11 mouse cellular contexts compared by ENCODE assay signal in genomic region chr6:86667061-86667460, GRCm38 (mm10). TPM values are rescaled to one million over a fixed set of nuclear protein-coding genes. Genes with fewer than 3 reads are reported as not detected.
DNase-seq lines count a peak whose midpoint lies in the region; ATAC-seq and TF ChIP-seq lines count a peak whose summit lies in the region.
"Had no signal": no experiment of that assay in that cellular context is flagged by ENCODE, and none has a peak within 500 bp of the region (broad histone marks: within the 10 kb centered on the region; RNA-seq: fewer than 3 reads in every experiment).

No protein-coding gene starts in this region.

- peak overlapping the region; percentile 97; the same call in 1 of the 2 replicates for H3K4me3 ChIP-seq in hindbrain, embryonic 14.5 days (replicated peaks; ENCODE audit: low read length)
- H3K4me3 ChIP-seq in hindbrain, embryonic 11.5 days (ENCODE audit: low read depth, low read length), result no peak overlapping the region
- no peak overlapping the region for H3K4me3 ChIP-seq in intestine, embryonic 15.5 days (replicated peaks)
- H3K4me3 ChIP-seq in midbrain, embryonic 16.5 days (ENCODE audit: low read depth, low read length), result no peak overlapping the region
- no peak overlapping the region for H3K4me3 ChIP-seq in kidney, embryonic 16.5 days (ENCODE audit: low read length)
- H3K4me3 ChIP-seq in thymus, adult 2 months (ENCODE audit: control insufficient read depth, insufficient read depth, low read length), result no peak overlapping the region

- H3K4me2 ChIP-seq in hindbrain, embryonic 14.5 days (replicated peaks), result peak overlapping the region; percentile 65
- no peak overlapping the region for H3K4me2 ChIP-seq in hindbrain, embryonic 11.5 days (replicated peaks; ENCODE audit: low read depth, low read length)
- peak overlapping the region; percentile 87; the same call in 1 of the 2 replicates for H3K4me2 ChIP-seq in intestine, embryonic 15.5 days (replicated peaks)
- peak overlapping the region; percentile 67 for H3K4me2 ChIP-seq in midbrain, embryonic 16.5 days (ENCODE audit: low read length)
- no peak overlapping the region for H3K4me2 ChIP-seq in kidney, embryonic 16.5 days (replicated peaks; ENCODE audit: low read depth, low read length)

- ATAC-seq in hindbrain, embryonic 14.5 days (ENCODE audit: low FRiP score), result no peak
- no peak for ATAC-seq in hindbrain, embryonic 11.5 days (ENCODE audit: low FRiP score)
- no peak for ATAC-seq in intestine, embryonic 15.5 days
- ATAC-seq in midbrain, embryonic 16.5 days, result no peak
- ATAC-seq in kidney, embryonic 16.5 days (ENCODE audit: low FRiP score, low TSS enrichment), result no peak

- no peak overlapping the region for H3K27ac ChIP-seq in hindbrain, embryonic 14.5 days
- no peak overlapping the region for H3K27ac ChIP-seq in hindbrain, embryonic 11.5 days (ENCODE audit: low read depth, low read length)
- no peak overlapping the region for H3K27ac ChIP-seq in intestine, embryonic 15.5 days
- no peak overlapping the region for H3K27ac ChIP-seq in midbrain, embryonic 16.5 days (ENCODE audit: low read length)
- H3K27ac ChIP-seq in kidney, embryonic 16.5 days (ENCODE audit: low read length), result no peak overlapping the region
- H3K27ac ChIP-seq in thymus, adult 2 months (ENCODE audit: control insufficient read depth, insufficient read depth, low read length), result no peak overlapping the region
- H3K27ac ChIP-seq: limb, embryonic 15.5 days had no signal

- no peak for TF ChIP-seq CTCF in thymus, adult 2 months (IDR thresholded peaks at IDR 0.05; ENCODE audit: borderline replicate concordance, control insufficient read depth, extremely low read depth, insufficient read depth, low read length, poor library complexity)

- 94% methylated on average over 10 of the region's 10 CpGs for WGBS in hindbrain, embryonic 14.5 days
- 92% methylated on average over 10 of the region's 10 CpGs for WGBS in hindbrain, embryonic 11.5 days
- 92% methylated on average over 10 of the region's 10 CpGs for WGBS in intestine, embryonic 15.5 days
- WGBS in midbrain, embryonic 16.5 days, result 89% methylated on average over 10 of the region's 10 CpGs
- 91% methylated on average over 10 of the region's 10 CpGs for WGBS in kidney, embryonic 16.5 days
- WGBS in thymus, adult 2 months, result 97% methylated on average over 10 of the region's 10 CpGs

- H3K9me3 ChIP-seq in hindbrain, embryonic 14.5 days (ENCODE audit: control insufficient read depth, low read length), result no peaks in the 10 kb centered on the region
- no peaks in the 10 kb centered on the region for H3K9me3 ChIP-seq in hindbrain, embryonic 11.5 days (ENCODE audit: control insufficient read depth, low read length)
- no peaks in the 10 kb centered on the region for H3K9me3 ChIP-seq in intestine, embryonic 15.5 days
- H3K9me3 ChIP-seq in midbrain, embryonic 16.5 days (replicated peaks; ENCODE audit: control insufficient read depth, low read length, poor library complexity, severe bottlenecking), result no peaks in the 10 kb centered on the region
- H3K9me3 ChIP-seq in kidney, embryonic 16.5 days (ENCODE audit: low read length), result no peaks in the 10 kb centered on the region
- H3K9me3 ChIP-seq: limb, embryonic 15.5 days had no signal

- H3K27me3 ChIP-seq in hindbrain, embryonic 14.5 days (ENCODE audit: control insufficient read depth, insufficient read depth, low read length), result no peaks in the 10 kb centered on the region
- no peaks in the 10 kb centered on the region for H3K27me3 ChIP-seq in hindbrain, embryonic 11.5 days (ENCODE audit: control insufficient read depth, insufficient read depth, low read length)
- H3K27me3 ChIP-seq in intestine, embryonic 15.5 days (replicated peaks), result no peaks in the 10 kb centered on the region
- no peaks in the 10 kb centered on the region for H3K27me3 ChIP-seq in midbrain, embryonic 16.5 days (ENCODE audit: control insufficient read depth, insufficient read depth, low read depth, low read length)
- no peaks in the 10 kb centered on the region for H3K27me3 ChIP-seq in kidney, embryonic 16.5 days (ENCODE audit: insufficient read depth, low read length)
- H3K27me3 ChIP-seq in thymus, adult 2 months (ENCODE audit: control insufficient read depth, insufficient read depth, low read length), result no peaks in the 10 kb centered on the region
- H3K27me3 ChIP-seq: limb, embryonic 15.5 days had no signal

- H3K9ac ChIP-seq in hindbrain, embryonic 14.5 days, result peak overlapping the region; percentile 80; the same call in 1 of the 2 replicates
- H3K9ac ChIP-seq in hindbrain, embryonic 11.5 days (ENCODE audit: low read depth, low read length), result no peak overlapping the region
- no peak overlapping the region; the same call in 1 of the 2 replicates for H3K9ac ChIP-seq in intestine, embryonic 15.5 days
- H3K9ac ChIP-seq in midbrain, embryonic 16.5 days (ENCODE audit: low read depth, low read length), result peak overlapping the region; percentile 39; the same call in 1 of the 2 replicates
- no peak overlapping the region for H3K9ac ChIP-seq in kidney, embryonic 16.5 days (replicated peaks; ENCODE audit: low read length)
- H3K9ac ChIP-seq: limb, embryonic 15.5 days had no signal

- H3K4me1 ChIP-seq in hindbrain, embryonic 14.5 days (replicated peaks; ENCODE audit: control insufficient read depth, insufficient read depth, low read length), result peaks cover 23% of the 10 kb centered on the region
- H3K4me1 ChIP-seq in hindbrain, embryonic 11.5 days (replicated peaks; ENCODE audit: control insufficient read depth, insufficient read depth, low read length), result 0 out of 2 replicates have a peak, but pooled peaks cover 2% of the 10 kb centered on the region
- H3K4me1 ChIP-seq in intestine, embryonic 15.5 days (replicated peaks), result peaks cover 7% of the 10 kb centered on the region; the same call in 1 of the 2 replicates
- H3K4me1 ChIP-seq in midbrain, embryonic 16.5 days (ENCODE audit: control insufficient read depth, insufficient read depth, low read length), result peaks cover 29% of the 10 kb centered on the region
- peaks cover 10% of the 10 kb centered on the region; the same call in 1 of the 2 replicates for H3K4me1 ChIP-seq in kidney, embryonic 16.5 days (ENCODE audit: insufficient read depth, low read length)
- H3K4me1 ChIP-seq in thymus, adult 2 months (replicated peaks; ENCODE audit: control insufficient read depth, insufficient read depth, low read length), result peaks cover 6% of the 10 kb centered on the region; the same call in 1 of the 2 replicates

- TF ChIP-seq POLR2A in thymus, adult 2 months (IDR thresholded peaks at IDR 0.05; ENCODE audit: control insufficient read depth, extremely low read depth, insufficient read depth, low read length, poor library complexity), result no peak

- no peak for DNase-seq in hindbrain, embryonic 14.5 days (ENCODE audit: low spot score)
- DNase-seq in hindbrain, embryonic 11.5 days (ENCODE audit: low spot score), result no peak
- peak; percentile 45 for DNase-seq in ZHBTc4 (ENCODE audit: low read depth, low spot score)
- no peak for DNase-seq in thymus, adult 2 months
- no peak for DNase-seq in adrenal gland, adult (ENCODE audit: inconsistent age in 2 of 2, low spot score in 1 of 2)
- DNase-seq: adrenal gland, postnatal 10 days; cerebellum, adult 8-10 months had no signal

- H3K36me3 ChIP-seq in hindbrain, embryonic 14.5 days (replicated peaks; ENCODE audit: control insufficient read depth, insufficient read depth), result peaks cover 35% of the 10 kb centered on the region
- no peaks in the 10 kb centered on the region; the same call in 1 of the 2 replicates for H3K36me3 ChIP-seq in hindbrain, embryonic 11.5 days (ENCODE audit: control insufficient read depth, insufficient read depth, low read length)
- H3K36me3 ChIP-seq in intestine, embryonic 15.5 days, result peaks cover 14% of the 10 kb centered on the region; the same call in 1 of the 2 replicates
- peaks cover 6% of the 10 kb centered on the region for H3K36me3 ChIP-seq in midbrain, embryonic 16.5 days (ENCODE audit: control insufficient read depth, insufficient read depth, low read length)
- peaks cover 12% of the 10 kb centered on the region for H3K36me3 ChIP-seq in kidney, embryonic 16.5 days (ENCODE audit: insufficient read depth, low read length)
- peaks cover 16% of the 10 kb centered on the region for H3K36me3 ChIP-seq in thymus, adult 2 months (ENCODE audit: control insufficient read depth, insufficient read depth, low read length)

RNA-seq across cellular contexts. Expression of gene Mxd1, which starts 1.9 kb away (rescaled TPM):
- polyA plus RNA-seq in hindbrain, embryonic 14.5 days (2014; fragmentation: Nextera tagmentation; extraction: Ambion mirVana), result 16.6 and 19.6 TPM in 2 replicates
- polyA plus RNA-seq in hindbrain, embryonic 11.5 days (2014; fragmentation: Nextera tagmentation; extraction: Ambion mirVana), result 16.6 and 22.4 TPM in 2 replicates
- polyA plus RNA-seq in intestine, embryonic 15.5 days (2015; fragmentation: Nextera tagmentation; extraction: Ambion mirVana), result 13.8 and 14.7 TPM in 2 replicates
- polyA plus RNA-seq in midbrain, embryonic 16.5 days (2015; fragmentation: Nextera tagmentation; extraction: Ambion mirVana), result 20.2 and 21.7 TPM in 2 replicates
- 11.8 and 11.9 TPM in 2 replicates for polyA plus RNA-seq in kidney, embryonic 16.5 days (2015; fragmentation: Nextera tagmentation; extraction: Ambion mirVana)
- polyA plus RNA-seq in thymus, adult 2 months (2012; rRNA removed), result 28.6 and 31.0 TPM in 2 replicates

RNA-seq across cellular contexts. Expression of gene Snrnp27, which starts 17.3 kb away (rescaled TPM):
- 95.1 and 99.1 TPM in 2 replicates for polyA plus RNA-seq in hindbrain, embryonic 14.5 days (2014; fragmentation: Nextera tagmentation; extraction: Ambion mirVana)
- 130 and 134 TPM in 2 replicates for polyA plus RNA-seq in hindbrain, embryonic 11.5 days (2014; fragmentation: Nextera tagmentation; extraction: Ambion mirVana)
- 96.0 and 105 TPM in 2 replicates for polyA plus RNA-seq in intestine, embryonic 15.5 days (2015; fragmentation: Nextera tagmentation; extraction: Ambion mirVana)
- 94.6 and 94.8 TPM in 2 replicates for polyA plus RNA-seq in midbrain, embryonic 16.5 days (2015; fragmentation: Nextera tagmentation; extraction: Ambion mirVana)
- polyA plus RNA-seq in kidney, embryonic 16.5 days (2015; fragmentation: Nextera tagmentation; extraction: Ambion mirVana), result 95.5 and 102 TPM in 2 replicates
- 14.0 and 14.5 TPM in 2 replicates for polyA plus RNA-seq in thymus, adult 2 months (2012; rRNA removed)

RNA-seq across cellular contexts. Expression of gene Asprv1, which starts 39.1 kb away (rescaled TPM):
- polyA plus RNA-seq in hindbrain, embryonic 14.5 days (2014; fragmentation: Nextera tagmentation; extraction: Ambion mirVana), result 0.26 and 0.86 TPM in 2 replicates
- polyA plus RNA-seq in hindbrain, embryonic 11.5 days (2014; fragmentation: Nextera tagmentation; extraction: Ambion mirVana), result 0.25 and 0.88 TPM in 2 replicates
- polyA plus RNA-seq in intestine, embryonic 15.5 days (2015; fragmentation: Nextera tagmentation; extraction: Ambion mirVana), result 0.66 and 1.2 TPM in 2 replicates
- polyA plus RNA-seq in midbrain, embryonic 16.5 days (2015; fragmentation: Nextera tagmentation; extraction: Ambion mirVana), result 0.45 and 0.62 TPM in 2 replicates
- polyA plus RNA-seq in kidney, embryonic 16.5 days (2015; fragmentation: Nextera tagmentation; extraction: Ambion mirVana), result 0.89 and 0.99 TPM in 2 replicates
- 7.6 and 10.1 TPM in 2 replicates for polyA plus RNA-seq in thymus, adult 2 months (2012; rRNA removed)

Comparison
In these comparisons a context has a peak if more than half of its experiments do, and no peak if none do; other contexts are left out.
1. H3K4me2 ChIP-seq: peak in hindbrain, embryonic 14.5 days (single experiment), intestine, embryonic 15.5 days (single experiment) and midbrain, embryonic 16.5 days (single experiment); none in hindbrain, embryonic 11.5 days (single experiment) and kidney, embryonic 16.5 days (single experiment).
2. H3K9ac ChIP-seq: peak in hindbrain, embryonic 14.5 days (single experiment) and midbrain, embryonic 16.5 days (single experiment); none in hindbrain, embryonic 11.5 days (single experiment), intestine, embryonic 15.5 days (single experiment) and kidney, embryonic 16.5 days (single experiment).